Mouse (Mus musculus): Measurements from ENCODE around the gene Tmem141.

GRCm38 (mm10) chr2:25576965-25577891 is 44.6 kb downstream of the Tmem141 start:
- TF ChIP-seq ETS1 (conservative IDR thresholded peaks at IDR 0.05; ENCODE audit: low read depth, low read length) (no peak), MAFK (IDR thresholded peaks at IDR 0.05; ENCODE audit: insufficient replicate concordance, low read length) (no peak), CTCF (conservative IDR thresholded peaks at IDR 0.05 in 1 of 2, IDR thresholded peaks at IDR 0.05 in 1 of 2; ENCODE audit: low read depth in 2 of 2, low read length in 2 of 2) (no peak), USF2 (conservative IDR thresholded peaks at IDR 0.05; ENCODE audit: low read depth, low read length) (no peak), E2F4 (IDR thresholded peaks at IDR 0.05; ENCODE audit: insufficient replicate concordance, low read depth, low read length) (no peak), POLR2A (IDR thresholded peaks at IDR 0.05; ENCODE audit: low read depth, low read length) (no peak), HCFC1 (IDR thresholded peaks at IDR 0.05; ENCODE audit: low read depth, low read length) (no peak), BHLHE40 (IDR thresholded peaks at IDR 0.05; ENCODE audit: low read depth, low read length) (no peak)
